Mouse (Mus musculus) ZHBTc4 (cell line): ENCODE measurements at regions not wholly inside any gene's neighbourhood (a gene's known extent, or its start where the extent isn't known, plus 50 kb on each side); places are given as distances from the start of the nearest gene placed in this dataset.
"Not testable (repeated sequence)": the region's sequence is repeated elsewhere in the genome, so short reads cannot be mapped to it uniquely, and the experiment has no call there.

Source experiments
- DNase-seq: peaks from one replicate; pipeline ENCODE4 v3.0.0-alpha.2; 2011; ENCODE audit warnings: low read depth, low spot score

GRCm38 (mm10) chr12:107148451-107148850 is 340.0 kb upstream of the 3110018I06Rik start:
- no peak for DNase-seq

- DNase-seq: no peak
Measured at GRCm38 (mm10) chr12:107151089-107151488, 337.3 kb upstream of the 3110018I06Rik start.

- DNase-seq: no peak
Measured at GRCm38 (mm10) chr12:107154668-107155067, 333.8 kb upstream of the 3110018I06Rik start.

- no peak for DNase-seq
Measured at GRCm38 (mm10) chr12:107156791-107157428, 331.5 kb upstream of the 3110018I06Rik start.

GRCm38 (mm10) chr12:107159126-107159525 is 329.3 kb upstream of the 3110018I06Rik start:
- DNase-seq: no peak

GRCm38 (mm10) chr12:107160137-107160536 is 328.3 kb upstream of the 3110018I06Rik start:
- DNase-seq: no peak

GRCm38 (mm10) chr12:107160628-107161027 is 327.8 kb upstream of the 3110018I06Rik start:
- no peak for DNase-seq

GRCm38 (mm10) chr12:107170926-107171325 is 317.5 kb upstream of the 3110018I06Rik start:
- no peak for DNase-seq

GRCm38 (mm10) chr12:107171676-107172075 is 316.8 kb upstream of the 3110018I06Rik start:
- DNase-seq: no peak

GRCm38 (mm10) chr12:107178676-107179075 is 309.8 kb upstream of the 3110018I06Rik start:
- no peak for DNase-seq

GRCm38 (mm10) chr12:107180501-107180900 is 307.9 kb upstream of the 3110018I06Rik start:
- no peak for DNase-seq

- no peak for DNase-seq
Measured at GRCm38 (mm10) chr12:107181291-107181690, 307.1 kb upstream of the 3110018I06Rik start.

- no peak for DNase-seq
Measured at GRCm38 (mm10) chr12:107182091-107182655, 306.3 kb upstream of the 3110018I06Rik start.

- DNase-seq: peak; percentile 6
Measured at GRCm38 (mm10) chr12:107183283-107183682, 305.1 kb upstream of the 3110018I06Rik start.

- no peak for DNase-seq
Measured at GRCm38 (mm10) chr12:107184426-107184825, 304.0 kb upstream of the 3110018I06Rik start.

GRCm38 (mm10) chr12:107186361-107186760 is 302.1 kb upstream of the 3110018I06Rik start:
- DNase-seq: no peak

GRCm38 (mm10) chr12:107188055-107188454 is 300.4 kb upstream of the 3110018I06Rik start:
- DNase-seq: no peak

- DNase-seq: no peak
Measured at GRCm38 (mm10) chr12:107198389-107199018, 289.9 kb upstream of the 3110018I06Rik start.

GRCm38 (mm10) chr12:107200903-107201302 is 287.5 kb upstream of the 3110018I06Rik start:
- no peak for DNase-seq

GRCm38 (mm10) chr12:107208826-107209225 is 279.6 kb upstream of the 3110018I06Rik start:
- not testable (repeated sequence) for DNase-seq

- DNase-seq: no peak
Measured at GRCm38 (mm10) chr12:107212826-107213225, 275.6 kb upstream of the 3110018I06Rik start.

GRCm38 (mm10) chr12:107216119-107216518 is 272.3 kb upstream of the 3110018I06Rik start:
- no peak for DNase-seq
